Mouse (Mus musculus) intestine, postnatal 0 days (tissue): Measurements from ENCODE around the gene Abhd14b. TPM values are rescaled to one million over a fixed set of nuclear protein-coding genes. Genes with fewer than 3 reads are reported as not detected.

Source experiments
- ATAC-seq: fragments of 200-750 bp; cut with Nextera tagmentation; 2 replicates; pipeline ENCODE4 v1.8.0; 2017; ENCODE audit warnings: mild to moderate bottlenecking, moderate TSS enrichment, moderate library complexity
- H3K27ac ChIP-seq: fragments of 300-500 bp; sonication (generic); 2 replicates; pipeline ENCODE4 v1.5.1; 2014; ENCODE audit warnings: mild to moderate bottlenecking, low read depth, low read length, moderate library complexity
- H3K27me3 ChIP-seq: fragments of 300-500 bp; sonication (generic); replicated peaks from 2 replicates; pipeline ENCODE4 v1.6.1; 2014; ENCODE audit warnings: low read length, mixed read lengths; ENCODE audit not compliant: control insufficient read depth, insufficient read depth
- H3K36me3 ChIP-seq: fragments of 300-500 bp; sonication (generic); 2 replicates; pipeline ENCODE4 v1.6.1; 2014; ENCODE audit warnings: mild to moderate bottlenecking, moderate library complexity; ENCODE audit not compliant: control insufficient read depth, insufficient read depth
- H3K4me1 ChIP-seq: fragments of 300-500 bp; sonication (generic); replicated peaks from 2 replicates; pipeline ENCODE4 v1.6.1; 2014; ENCODE audit warnings: antibody characterized with exemption, low read length, mixed read lengths; ENCODE audit not compliant: control insufficient read depth, insufficient read depth
- H3K4me2 ChIP-seq: fragments of 300-500 bp; sonication (generic); replicated peaks from 2 replicates; pipeline ENCODE4 v1.6.1; 2014; ENCODE audit warnings: low read depth, mild to moderate bottlenecking, moderate library complexity
- H3K4me3 ChIP-seq: fragments of 300-500 bp; sonication (generic); 2 replicates; pipeline ENCODE4 v1.5.1; 2014; ENCODE audit warnings: low read depth, low read length
- H3K9ac ChIP-seq: fragments of 300-500 bp; sonication (generic); 2 replicates; pipeline ENCODE4 v1.6.1; 2014; ENCODE audit warnings: mild to moderate bottlenecking, low read depth, low read length
- H3K9me3 ChIP-seq: fragments of 300-500 bp; sonication (generic); 2 replicates; pipeline ENCODE4 v1.6.1; 2016; ENCODE audit warnings: mixed run types; ENCODE audit not compliant: control insufficient read depth
- CTCF ChIP-seq: sonication (generic); IDR thresholded peaks from 2 replicates; pipeline ENCODE4 v1.5.1; 2016; ENCODE audit warnings: low read depth, mild to moderate bottlenecking, control low read depth, antibody characterized with exemption, moderate library complexity
- WGBS: fragments of 180-500 bp; shearing (Covaris S2); extraction: QIAGEN DNeasy Blood & Tissue Kit; methylation state at CpG from one replicate; pipeline ENCODE4 v1.1.7; 2014; 5-methylcytosine and 5-hydroxymethylcytosine counted together
- polyA plus RNA-seq: library from polyadenylated mRNA; unstranded; fragments of >200 nt; fragmentation: Nextera tagmentation; extraction: Ambion mirVana; gene quantifications from 2 replicates; pipeline ENCODE4 v1.2.1, GENCODE M21; 2015

Gene Abhd14b
- polyA plus RNA-seq, 1 experiment from 2014 or later = 38.1 TPM

DNA sequence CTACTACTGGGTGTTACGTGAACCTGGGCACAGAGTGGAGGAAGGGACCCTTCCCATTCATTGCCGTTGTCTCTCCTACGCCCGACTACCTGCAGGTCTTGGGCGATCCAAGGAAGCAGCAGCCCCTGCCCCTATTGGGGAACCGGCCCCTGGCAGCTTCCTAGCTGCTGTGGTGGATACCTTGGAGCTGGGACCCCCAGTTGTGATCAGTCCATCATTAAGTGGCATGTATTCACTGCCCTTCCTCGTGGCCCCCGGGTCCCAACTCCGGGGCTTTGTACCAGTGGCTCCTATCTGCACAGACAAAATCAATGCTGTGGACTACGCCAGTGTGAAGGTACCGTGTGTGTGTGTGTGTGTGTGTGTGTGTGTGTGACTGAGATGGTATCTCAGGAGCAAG, 4.0 kb downstream of the Abhd14b start:
- Histone ChIP-seq H3K4me3 (no peak overlapping the region), H3K27me3 (no peaks in the 10 kb centered on the region), H3K27ac (no peak overlapping the region), H3K9ac (no peak overlapping the region), H3K36me3 (no peaks in the 10 kb centered on the region), H3K9me3 (no peaks in the 10 kb centered on the region), H3K4me2 (no peak overlapping the region), H3K4me1 (peaks cover 12% of the 10 kb centered on the region)
- WGBS = 74% methylated on average over 11 of the region's 11 CpGs
- ATAC-seq = no peak
- no peak for TF ChIP-seq CTCF

DNA sequence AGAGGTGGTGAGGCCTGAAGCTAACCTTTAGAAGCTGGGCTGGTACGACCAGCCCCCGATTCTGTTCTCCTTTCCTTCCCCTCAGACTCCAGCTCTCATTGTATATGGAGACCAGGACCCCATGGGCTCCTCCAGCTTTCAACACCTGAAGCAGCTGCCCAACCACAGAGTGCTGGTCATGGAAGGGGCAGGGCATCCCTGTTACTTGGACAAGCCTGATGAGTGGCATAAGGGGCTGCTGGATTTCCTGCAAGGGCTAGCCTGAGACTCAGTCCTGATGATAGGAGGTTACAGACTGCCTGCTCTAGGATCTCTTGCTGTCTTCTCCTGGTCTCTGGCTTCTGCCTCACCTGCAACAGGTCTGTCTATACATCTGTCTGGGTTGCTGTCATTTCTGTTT, 4.6 kb downstream of the Abhd14b start:
- H3K27me3 ChIP-seq = no peaks in the 10 kb centered on the region
- H3K4me2 ChIP-seq = no peak overlapping the region
- no peak overlapping the region for H3K9ac ChIP-seq
- H3K4me3 ChIP-seq = no peak overlapping the region
- peaks cover 12% of the 10 kb centered on the region for H3K4me1 ChIP-seq
- H3K27ac ChIP-seq = no peak overlapping the region
- ATAC-seq = no peak
- H3K36me3 ChIP-seq = no peaks in the 10 kb centered on the region
- 53% methylated on average over 2 of the region's 2 CpGs for WGBS
- H3K9me3 ChIP-seq = no peaks in the 10 kb centered on the region
- TF ChIP-seq CTCF = no peak

DNA sequence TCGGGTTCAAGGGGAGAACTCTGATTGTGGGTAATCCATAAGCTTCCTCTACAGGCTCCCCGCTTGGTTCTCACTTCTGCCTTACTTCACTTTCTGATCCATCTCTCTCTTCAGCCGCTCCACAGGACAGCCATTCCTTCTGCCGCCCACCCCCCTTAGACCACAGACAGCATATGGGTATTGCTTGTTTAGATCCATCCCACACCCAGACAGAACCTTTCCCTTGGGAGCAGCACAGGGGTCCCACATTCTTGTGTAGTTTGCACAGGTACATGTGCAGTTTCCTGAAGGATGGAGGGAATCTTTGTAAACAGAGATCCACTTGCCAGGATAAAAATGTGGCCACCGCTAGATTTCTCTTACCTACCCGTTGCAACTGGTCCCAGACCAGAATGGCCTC, 5.1 kb downstream of the Abhd14b start:
- no peaks in the 10 kb centered on the region for H3K36me3 ChIP-seq
- no peak overlapping the region for H3K4me3 ChIP-seq
- no peak overlapping the region for H3K9ac ChIP-seq
- H3K4me2 ChIP-seq = no peak overlapping the region
- no peak for ATAC-seq
- no peaks in the 10 kb centered on the region for H3K9me3 ChIP-seq
- WGBS = 65% methylated on average over 6 of the region's 6 CpGs
- no peak overlapping the region for H3K27ac ChIP-seq
- TF ChIP-seq CTCF = no peak
- peaks cover 12% of the 10 kb centered on the region for H3K4me1 ChIP-seq
- H3K27me3 ChIP-seq = no peaks in the 10 kb centered on the region

DNA sequence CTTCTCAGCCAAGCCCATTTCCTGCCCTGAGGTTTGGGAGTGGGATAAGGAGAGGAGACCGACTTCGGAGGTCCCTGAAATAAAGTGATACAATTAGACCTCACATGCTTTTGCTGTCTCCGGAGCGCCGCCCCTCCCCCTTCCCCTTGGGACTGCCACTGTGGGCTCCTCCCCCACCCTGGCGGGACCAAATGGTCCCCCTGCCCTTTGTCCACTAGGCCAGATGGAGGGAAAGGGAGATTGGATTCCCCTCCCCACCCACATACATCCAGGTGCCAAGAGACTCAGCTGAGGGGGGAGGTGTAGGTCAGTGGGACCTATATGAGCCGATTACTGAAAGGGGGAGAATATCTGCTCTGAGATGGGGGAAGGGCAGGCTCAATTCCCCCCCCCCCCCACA, 5.6 kb downstream of the Abhd14b start:
- peak overlapping the region; percentile 91 for H3K4me2 ChIP-seq
- no peaks in the 10 kb centered on the region for H3K36me3 ChIP-seq
- ATAC-seq = no peak
- H3K4me3 ChIP-seq = peak overlapping the region; percentile 51
- H3K27me3 ChIP-seq = no peaks in the 10 kb centered on the region
- peaks cover 10% of the 10 kb centered on the region for H3K4me1 ChIP-seq
- H3K9me3 ChIP-seq = no peaks in the 10 kb centered on the region
- H3K9ac ChIP-seq = peak overlapping the region; percentile 53; the same call in 1 of the 2 replicates
- no peak for TF ChIP-seq CTCF
- WGBS = 16% methylated on average over 7 of the region's 7 CpGs
- H3K27ac ChIP-seq = no peak overlapping the region

DNA sequence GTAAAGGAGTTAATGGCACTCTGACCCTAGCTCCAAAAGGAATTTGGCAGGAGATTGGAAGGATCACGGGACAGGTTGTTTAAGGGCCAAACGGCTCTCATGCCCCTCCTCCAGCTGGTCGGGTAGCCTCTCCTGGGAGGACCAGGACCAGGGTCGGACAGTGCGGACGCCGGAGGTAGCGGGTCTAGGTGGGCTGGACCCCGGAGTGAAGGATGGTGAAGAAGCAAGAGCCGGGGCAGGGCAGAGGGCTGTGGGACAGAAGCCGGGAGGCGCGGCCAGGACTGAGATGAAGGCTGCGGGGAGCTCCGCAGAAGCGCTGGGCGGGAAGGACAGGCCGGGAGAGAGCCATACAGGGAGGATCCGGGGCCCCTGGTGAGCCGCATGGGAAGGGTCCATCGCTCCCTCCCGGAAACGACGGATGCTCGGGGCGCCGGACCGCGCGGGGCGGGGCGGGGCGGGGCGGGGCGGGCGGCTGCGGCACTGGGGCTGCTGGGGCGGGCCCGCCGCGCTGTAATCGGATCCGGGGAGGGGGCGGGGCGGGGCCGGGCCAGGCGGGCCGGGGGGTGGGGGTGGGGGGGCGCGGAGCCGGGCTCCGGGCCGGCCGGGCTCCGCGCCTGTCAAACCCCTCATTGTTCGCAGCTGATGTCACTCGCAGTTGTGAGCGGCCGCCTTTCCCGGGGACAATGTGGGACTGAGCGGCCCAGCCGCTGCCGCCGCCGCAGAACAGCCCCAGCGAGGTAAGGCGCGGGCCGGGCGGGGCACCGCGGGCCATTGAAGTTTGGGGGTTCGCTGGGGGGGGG, 6.2 kb downstream of the Abhd14b start, which contains the start of gene Pcbp4:
TSS of gene Pcbp4 (plus strand) at position 21 of the 800 bp plus-strand sequence.
- Histone ChIP-seq H3K27ac (no peak within 1 kb of the TSS; the same call in 1 of the 2 replicates), H3K4me2 (peak within 1 kb of the TSS; percentile 91), H3K4me1 (peaks cover 4% of the 10 kb centered on the region), H3K27me3 (no peaks in the 10 kb centered on the region), H3K4me3 (peak within 1 kb of the TSS; percentile 51), H3K9ac (peak within 1 kb of the TSS; percentile 53), H3K36me3 (no peaks in the 10 kb centered on the region), H3K9me3 (no peaks in the 10 kb centered on the region)
- TF ChIP-seq CTCF = no peak
- peak; percentile 50 for ATAC-seq
- WGBS = 1% methylated on average over 37 of the region's 74 CpGs

DNA sequence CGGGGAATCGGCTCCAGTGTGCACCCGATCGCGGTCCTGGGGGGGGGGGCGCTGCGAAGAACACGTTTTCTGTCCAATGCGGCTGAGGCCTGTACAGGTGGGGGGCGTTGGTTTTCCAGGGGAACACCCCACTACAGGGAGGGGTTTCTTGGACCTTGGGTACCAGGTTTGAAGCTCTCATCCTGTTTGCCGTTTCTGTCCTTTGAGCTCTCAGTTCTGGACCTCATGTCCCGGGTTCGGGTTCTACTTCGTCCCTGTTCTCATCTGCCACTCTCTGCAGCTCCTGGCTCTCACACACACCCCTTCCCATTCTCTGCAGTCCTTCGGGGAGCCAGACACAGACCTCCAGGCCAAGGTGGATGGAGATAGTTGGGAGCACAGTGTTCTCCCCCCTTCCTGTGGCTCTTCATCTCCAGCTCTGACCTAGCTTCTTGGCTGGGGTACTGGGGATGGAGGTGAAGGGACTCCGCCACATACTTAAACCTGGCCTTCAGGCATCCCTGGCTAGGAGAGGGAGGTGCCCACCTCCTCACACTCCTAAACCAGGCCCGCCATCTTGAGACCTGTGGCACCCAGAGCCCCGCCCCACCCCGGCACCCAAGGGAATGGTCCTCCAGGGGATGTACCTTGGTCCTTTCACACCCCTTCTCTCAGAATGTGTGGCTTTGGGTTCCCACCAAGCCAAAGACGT, 7.0 kb downstream of the Abhd14b start:
- Histone ChIP-seq H3K4me2 (peak overlapping the region; percentile 91), H3K27me3 (no peaks in the 10 kb centered on the region), H3K4me1 (peaks cover 4% of the 10 kb centered on the region), H3K9me3 (no peaks in the 10 kb centered on the region), H3K4me3 (peak overlapping the region; percentile 51), H3K9ac (peak overlapping the region; percentile 53; the same call in 1 of the 2 replicates), H3K27ac (no peak overlapping the region; the same call in 1 of the 2 replicates), H3K36me3 (no peaks in the 10 kb centered on the region)
- no peak for TF ChIP-seq CTCF
- ATAC-seq = no peak
- 8% methylated on average over 19 of the region's 20 CpGs for WGBS
